Comparison of ENCODE assay signal across 8 mouse cellular contexts in the genomic region with DNA sequence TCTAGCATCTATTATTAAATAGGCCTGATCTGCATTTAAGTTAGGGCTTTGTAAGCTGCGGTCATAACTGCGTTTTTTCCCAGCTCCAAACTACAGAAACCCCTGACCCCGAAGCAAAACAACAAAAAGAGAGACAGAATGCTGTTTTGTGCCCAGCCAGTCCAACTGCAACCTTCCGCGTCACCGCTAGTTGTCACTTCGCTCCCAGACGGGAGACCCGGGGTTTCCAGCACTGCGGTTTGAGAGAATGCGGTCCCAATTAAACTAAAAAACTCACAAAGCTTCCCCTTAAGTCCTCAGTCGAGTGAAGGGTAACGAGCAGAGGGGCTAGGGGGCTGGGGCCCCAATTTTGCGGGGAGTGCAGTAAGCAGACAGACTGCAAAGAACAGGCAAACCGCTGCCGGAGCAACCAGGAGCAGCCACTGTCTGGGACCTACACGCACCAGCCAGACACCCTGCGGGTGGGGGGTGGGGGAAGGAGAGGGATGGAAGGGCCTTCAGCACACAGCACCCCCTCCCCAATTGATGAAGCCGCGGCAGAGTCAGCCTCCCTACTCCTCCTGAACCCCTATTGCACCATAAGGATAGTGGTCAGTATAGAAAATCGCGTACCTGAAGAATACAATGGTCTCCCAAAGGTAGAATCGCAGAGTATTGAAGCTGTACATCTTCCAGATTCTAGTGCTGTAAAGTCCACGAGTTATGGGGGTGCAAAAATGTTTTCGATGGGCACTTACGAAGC. TPM values are rescaled to one million over a fixed set of nuclear protein-coding genes. Genes with fewer than 3 reads are reported as not detected.
DNase-seq lines count a peak whose midpoint lies in the region; ATAC-seq lines count a peak whose summit lies in the region.

No protein-coding gene starts in this region.

- intact Hi-C loops in heart, postnatal 25 days (cut with DNase I): no loop called here

- ATAC-seq in megakaryocyte progenitor cell, adult 5-6 weeks (replicated peaks; ENCODE audit: poor library complexity): peak; percentile 14; the same call in 1 of the 2 replicates

- DNase-seq in ES-CJ7 (ENCODE audit: low read depth, low spot score) (peak; percentile 51), liver (no peak), MN1 (ENCODE audit: low spot score) (no peak)
- DNase-seq in cerebellum, postnatal 14 days: peak; percentile 70
- peak; percentile 43 to 47 for DNase-seq in frontal cortex, postnatal 36 days (ENCODE audit: low spot score in 2 of 2)
- DNase-seq in adrenal gland, adult 8-10 months: no peak
- no peak for DNase-seq in heart, postnatal 25 days (ENCODE audit: low spot score)

RNA-seq across cellular contexts. Expression of gene Glra1, which starts 0.8 kb away (rescaled TPM):
- total RNA-seq in megakaryocyte progenitor cell, adult 5-6 weeks (2015): not detected in 2 replicates
- total RNA-seq in megakaryocyte progenitor cell, adult 5-6 weeks (2017): not detected in 2 replicates
- not detected for total RNA-seq in adrenal gland, adult 8-10 months (2022)
- total RNA-seq in heart, postnatal 25 days (2021): not detected

Comparison
In these comparisons a context has a peak if more than half of its experiments do, and no peak if none do; other contexts are left out.
1. DNase-seq: peak in ES-CJ7 (single experiment), cerebellum, postnatal 14 days (2 of 2) and frontal cortex, postnatal 36 days (2 of 2); none in liver (single experiment), MN1 (single experiment), adrenal gland, adult 8-10 months (single experiment) and heart, postnatal 25 days (single experiment).